Mouse (Mus musculus): ENCODE results near the gene Acot7. TPM values are rescaled to one million over a fixed set of nuclear protein-coding genes. Genes with fewer than 3 reads are reported as not detected.

Acot7 gene
- total and polyA plus RNA-seq, 2 experiments from 2014 or later: 259 to 510 TPM

DNA sequence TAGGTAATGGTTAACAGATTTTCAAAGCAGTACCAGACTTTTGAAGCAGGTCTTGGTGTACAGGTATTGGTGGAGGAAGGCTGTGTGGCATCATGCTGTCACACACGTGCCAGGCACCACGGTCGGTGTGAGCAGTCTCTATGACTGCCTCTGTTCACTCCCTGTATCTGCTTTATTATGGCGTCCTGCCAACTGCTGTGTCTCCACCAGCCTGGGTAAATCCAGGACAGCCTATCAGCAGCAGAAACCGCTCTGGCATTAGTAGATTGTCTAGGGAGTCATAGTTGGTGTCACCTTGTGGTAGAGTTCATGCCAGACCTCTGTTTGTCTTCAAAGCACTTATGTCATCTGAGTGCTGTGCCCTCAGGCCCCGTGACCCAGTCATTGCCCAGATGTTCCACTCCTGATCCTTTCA is 34.2 kb downstream of the Acot7 start:
- no peaks in the 10 kb centered on the region for H3K4me1 ChIP-seq (ENCODE audit: insufficient read depth, low read length)
- no peak overlapping the region for H3K4me3 ChIP-seq (ENCODE audit: low read depth, low read length)
- H3K4me2 ChIP-seq (ENCODE audit: low read depth, low read length, poor library complexity, severe bottlenecking): no peak overlapping the region
- no peaks in the 10 kb centered on the region; the same call in 1 of the 2 replicates for H3K36me3 ChIP-seq (ENCODE audit: insufficient read depth, low read length)
- no peaks in the 10 kb centered on the region for H3K27me3 ChIP-seq (ENCODE audit: insufficient read depth, low read length)
- no peak overlapping the region for H3K27ac ChIP-seq (ENCODE audit: low read depth, low read length)
- DNase-seq (ENCODE audit: low spot score): no peak
- 77% methylated on average over 6 of the region's 6 CpGs for WGBS
- H3K9ac ChIP-seq (replicated peaks; ENCODE audit: low read length, poor library complexity, severe bottlenecking): no peak overlapping the region
- 0 out of 2 replicates have a peak, but pooled peaks have one; percentile 1 for TF ChIP-seq CTCF (IDR thresholded peaks at IDR 0.05)
- ATAC-seq (ENCODE audit: low FRiP score): no peak
- H3K9me3 ChIP-seq (ENCODE audit: low read length): no peaks in the 10 kb centered on the region

DNA sequence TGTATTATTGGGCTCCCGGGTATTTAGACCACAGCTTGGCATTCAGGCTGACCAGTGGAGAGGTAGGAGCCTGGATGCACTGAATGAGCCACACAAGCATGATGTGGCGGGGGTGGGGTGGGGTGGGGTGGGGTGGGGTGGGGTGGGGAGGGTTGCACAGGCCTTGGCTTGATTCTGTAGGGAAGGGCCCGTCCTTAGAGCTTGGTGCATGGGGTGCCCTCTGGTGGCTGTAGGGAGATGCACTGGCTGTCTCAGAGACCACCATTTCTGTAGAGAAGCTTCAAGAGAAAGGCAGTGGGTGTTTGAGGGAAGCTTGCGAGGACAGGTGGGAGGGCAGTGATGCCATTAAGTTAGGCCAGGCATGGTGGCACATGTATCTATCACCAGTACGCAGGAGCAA is 34.6 kb downstream of the Acot7 start:
- no peaks in the 10 kb centered on the region for H3K9me3 ChIP-seq (ENCODE audit: low read length)
- H3K9ac ChIP-seq (replicated peaks; ENCODE audit: low read length, poor library complexity, severe bottlenecking): no peak overlapping the region
- no peak overlapping the region for H3K27ac ChIP-seq (ENCODE audit: low read depth, low read length)
- TF ChIP-seq CTCF (IDR thresholded peaks at IDR 0.05): peak; percentile 73
- 0 out of 2 replicates have a peak, but pooled peaks have one; percentile 22 for ATAC-seq (ENCODE audit: low FRiP score)
- H3K4me2 ChIP-seq (ENCODE audit: low read depth, low read length, poor library complexity, severe bottlenecking): no peak overlapping the region
- H3K36me3 ChIP-seq (ENCODE audit: insufficient read depth, low read length): no peaks in the 10 kb centered on the region
- H3K4me1 ChIP-seq (ENCODE audit: insufficient read depth, low read length): no peaks in the 10 kb centered on the region
- peak; percentile 66 for DNase-seq (ENCODE audit: low spot score)
- H3K27me3 ChIP-seq (ENCODE audit: insufficient read depth, low read length): no peaks in the 10 kb centered on the region
- no peak overlapping the region for H3K4me3 ChIP-seq (ENCODE audit: low read depth, low read length)
- WGBS: 36% methylated on average over 5 of the region's 5 CpGs

DNA sequence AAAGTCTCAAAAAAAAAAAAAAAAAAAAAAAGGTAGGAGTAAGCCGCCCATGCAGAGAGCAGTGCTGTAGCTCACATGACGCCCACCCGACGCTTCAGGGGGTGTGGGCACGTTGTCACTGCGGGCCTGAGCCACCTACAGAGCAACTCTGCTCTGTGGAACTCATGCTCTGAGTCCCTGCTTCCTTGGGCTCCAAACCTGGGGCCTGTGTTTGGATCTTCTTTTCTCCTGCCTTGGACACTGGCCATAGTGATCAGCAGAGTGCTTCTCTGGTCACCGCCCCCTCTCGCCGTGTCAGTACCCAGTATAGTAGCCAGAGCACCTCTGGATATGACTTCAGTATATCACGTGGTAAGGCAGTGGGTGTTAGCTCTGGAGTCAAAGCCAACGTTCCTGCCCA is 35.0 kb downstream of the Acot7 start:
- no peak for DNase-seq (ENCODE audit: low spot score)
- Histone ChIP-seq H3K9me3 (ENCODE audit: low read length) (no peaks in the 10 kb centered on the region), H3K27ac (ENCODE audit: low read depth, low read length) (no peak overlapping the region), H3K4me3 (ENCODE audit: low read depth, low read length) (no peak overlapping the region), H3K36me3 (ENCODE audit: insufficient read depth, low read length) (0 out of 2 replicates have a peak, but pooled peaks cover 3% of the 10 kb centered on the region), H3K4me1 (ENCODE audit: insufficient read depth, low read length) (no peaks in the 10 kb centered on the region), H3K4me2 (ENCODE audit: low read depth, low read length, poor library complexity, severe bottlenecking) (no peak overlapping the region), H3K27me3 (ENCODE audit: insufficient read depth, low read length) (no peaks in the 10 kb centered on the region), H3K9ac (replicated peaks; ENCODE audit: low read length, poor library complexity, severe bottlenecking) (no peak overlapping the region)
- TF ChIP-seq CTCF (IDR thresholded peaks at IDR 0.05): no peak
- WGBS: 71% methylated on average over 11 of the region's 11 CpGs
- no peak for ATAC-seq (ENCODE audit: low FRiP score)

DNA sequence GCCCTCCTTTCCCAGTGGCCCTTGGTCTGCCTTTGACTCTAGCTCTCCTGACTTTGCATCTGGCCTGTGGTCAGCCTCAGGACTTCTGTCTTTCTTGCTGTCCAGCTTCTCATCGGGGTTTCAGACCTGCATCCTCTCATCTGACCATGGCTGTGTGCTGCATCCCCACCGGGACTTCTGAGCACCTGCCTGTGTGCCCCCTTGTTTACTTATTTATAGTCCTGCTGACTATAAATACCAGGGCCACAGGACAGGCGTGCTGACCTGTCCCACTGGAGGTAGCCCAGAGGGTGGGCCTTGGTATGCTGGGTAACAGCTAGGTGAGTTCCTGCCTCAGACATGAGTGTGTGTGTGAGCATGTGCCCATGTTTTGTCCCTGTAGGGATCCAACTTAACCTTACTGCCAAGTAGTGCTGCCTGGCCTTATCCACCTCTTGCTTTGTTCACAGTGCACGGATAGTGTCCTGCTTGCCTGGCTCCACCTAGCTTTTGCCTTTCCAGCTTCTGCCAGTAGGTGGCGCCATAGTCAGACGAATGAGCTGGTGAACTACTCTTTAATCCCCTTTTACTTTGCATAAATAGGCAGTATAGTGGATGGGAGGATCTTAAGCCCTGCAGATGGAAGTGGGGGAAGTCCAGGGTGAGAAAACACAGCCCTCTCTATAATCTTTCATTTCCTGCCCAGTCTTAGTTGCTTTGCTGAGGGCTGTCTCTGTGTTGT is 36.0 kb downstream of the Acot7 start:
- peak; percentile 99 for TF ChIP-seq CTCF (IDR thresholded peaks at IDR 0.05)
- Histone ChIP-seq H3K4me1 (ENCODE audit: insufficient read depth, low read length) (no peaks in the 10 kb centered on the region), H3K27ac (ENCODE audit: low read depth, low read length) (peak overlapping the region; percentile 27; the same call in 1 of the 2 replicates), H3K9ac (replicated peaks; ENCODE audit: low read length, poor library complexity, severe bottlenecking) (no peak overlapping the region), H3K36me3 (ENCODE audit: insufficient read depth, low read length) (peaks cover 13% of the 10 kb centered on the region; the same call in 1 of the 2 replicates), H3K4me3 (ENCODE audit: low read depth, low read length) (no peak overlapping the region), H3K27me3 (ENCODE audit: insufficient read depth, low read length) (no peaks in the 10 kb centered on the region), H3K4me2 (ENCODE audit: low read depth, low read length, poor library complexity, severe bottlenecking) (no peak overlapping the region), H3K9me3 (ENCODE audit: low read length) (no peaks in the 10 kb centered on the region)
- 35% methylated on average over 6 of the region's 6 CpGs for WGBS
- DNase-seq (ENCODE audit: low spot score) (peak; percentile 87), ATAC-seq (ENCODE audit: low FRiP score) (peak; percentile 67)

DNA sequence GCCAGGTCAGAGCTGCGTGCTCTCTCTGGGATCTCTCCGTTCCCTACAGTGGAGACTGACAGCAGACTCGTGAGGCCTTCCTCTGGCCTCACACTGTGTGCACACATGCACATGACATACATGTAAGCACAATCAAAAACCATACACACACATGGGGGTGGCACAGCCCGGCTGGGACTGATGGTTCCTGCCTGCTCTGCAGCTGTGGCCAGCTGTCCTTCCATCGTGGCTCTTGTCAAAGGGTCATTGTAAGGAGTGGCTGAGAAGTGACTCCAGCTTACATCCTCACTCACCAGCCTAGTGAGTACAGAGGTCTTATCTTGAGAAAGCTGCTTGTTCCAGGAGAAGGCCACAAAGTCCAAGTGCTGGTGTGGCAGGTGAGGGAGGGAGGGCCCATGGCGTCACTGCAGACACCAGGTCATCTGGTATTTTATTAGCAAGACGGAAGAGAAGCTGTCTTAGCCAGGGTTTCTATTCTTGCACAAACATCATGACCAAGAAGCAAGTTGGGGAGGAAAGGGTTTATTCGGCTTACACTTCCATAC is 37.0 kb downstream of the Acot7 start:
- Histone ChIP-seq H3K27ac (ENCODE audit: low read depth, low read length) (no peak overlapping the region), H3K27me3 (ENCODE audit: insufficient read depth, low read length) (no peaks in the 10 kb centered on the region), H3K4me3 (ENCODE audit: low read depth, low read length) (no peak overlapping the region), H3K9me3 (ENCODE audit: low read length) (no peaks in the 10 kb centered on the region), H3K4me2 (ENCODE audit: low read depth, low read length, poor library complexity, severe bottlenecking) (no peak overlapping the region), H3K9ac (replicated peaks; ENCODE audit: low read length, poor library complexity, severe bottlenecking) (no peak overlapping the region), H3K4me1 (ENCODE audit: insufficient read depth, low read length) (no peaks in the 10 kb centered on the region), H3K36me3 (ENCODE audit: insufficient read depth, low read length) (peaks cover 16% of the 10 kb centered on the region)
- TF ChIP-seq CTCF (IDR thresholded peaks at IDR 0.05): no peak
- ATAC-seq (ENCODE audit: low FRiP score): no peak
- 80% methylated on average over 8 of the region's 8 CpGs for WGBS
- DNase-seq (ENCODE audit: low spot score): no peak

DNA sequence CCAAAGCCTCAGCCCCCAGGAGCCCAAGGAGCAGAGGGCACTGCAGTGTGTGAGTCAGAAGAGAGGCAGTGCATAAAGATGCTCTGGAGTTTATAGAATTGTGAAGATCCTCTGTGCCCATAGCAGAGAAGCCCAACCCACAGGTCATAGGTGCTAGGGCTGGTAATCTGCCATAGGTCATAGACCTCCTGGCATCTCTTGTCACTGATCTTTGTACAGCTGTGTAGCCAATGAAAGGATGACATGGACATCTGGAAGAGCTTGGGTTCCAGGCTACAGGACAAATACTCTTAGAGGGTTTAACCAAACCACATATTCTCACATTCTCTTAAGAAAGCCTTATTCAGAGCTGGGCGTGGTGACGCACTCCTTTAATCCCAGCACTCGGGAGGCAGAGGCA is 41.7 kb downstream of the Acot7 start:
- TF ChIP-seq CTCF (IDR thresholded peaks at IDR 0.05): no peak
- Histone ChIP-seq H3K27ac (ENCODE audit: low read depth, low read length) (no peak overlapping the region), H3K4me2 (ENCODE audit: low read depth, low read length, poor library complexity, severe bottlenecking) (no peak overlapping the region), H3K4me3 (ENCODE audit: low read depth, low read length) (no peak overlapping the region), H3K36me3 (ENCODE audit: insufficient read depth, low read length) (peaks cover 27% of the 10 kb centered on the region), H3K27me3 (ENCODE audit: insufficient read depth, low read length) (no peaks in the 10 kb centered on the region), H3K9me3 (ENCODE audit: low read length) (no peaks in the 10 kb centered on the region), H3K9ac (replicated peaks; ENCODE audit: low read length, poor library complexity, severe bottlenecking) (no peak overlapping the region), H3K4me1 (ENCODE audit: insufficient read depth, low read length) (peaks cover 19% of the 10 kb centered on the region)
- DNase-seq (ENCODE audit: low spot score): no peak
- WGBS: 95% methylated on average over 3 of the region's 3 CpGs
- no peak for ATAC-seq (ENCODE audit: low FRiP score)
